Mouse (Mus musculus): ENCODE data around the gene Sult1a1. TPM values are rescaled to one million over a fixed set of nuclear protein-coding genes. Genes with fewer than 3 reads are reported as not detected.

Gene Sult1a1
- polyA plus RNA-seq (2016; fragmentation: Nextera tagmentation; extraction: Ambion mirVana) = 0.42 and 0.54 TPM in 2 replicates

DNA sequence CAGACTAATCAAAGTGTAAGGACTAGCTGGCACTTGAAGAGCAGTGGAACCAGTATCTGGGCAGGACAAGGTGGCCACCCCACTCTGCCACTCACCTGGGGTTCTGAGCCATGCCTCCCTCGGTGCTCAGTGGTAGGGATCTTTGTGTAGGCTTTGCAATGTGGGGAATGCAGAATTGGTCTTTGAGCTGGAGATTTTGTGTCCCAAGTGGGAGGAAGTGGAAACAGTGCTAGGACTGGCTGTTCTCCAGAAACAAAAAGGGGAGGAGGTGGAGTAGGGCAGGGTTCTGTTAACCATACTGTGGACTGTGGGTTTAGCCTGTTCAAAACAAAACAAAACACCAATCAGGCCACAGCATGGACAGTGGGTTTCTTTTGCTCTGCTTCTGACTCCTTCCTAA lies at the start of gene Sult1a1:
Gene Sult1a1, minus strand, starts transcription at position 226 of the 400 bp plus-strand sequence.
- no peaks in the 10 kb centered on the region for H3K9me3 ChIP-seq
- ATAC-seq (ENCODE audit: low FRiP score) = no peak
- H3K36me3 ChIP-seq (replicated peaks) = peaks cover 27% of the 10 kb centered on the region
- no peak within 1 kb of the TSS for H3K27ac ChIP-seq
- WGBS = 79% methylated on average over 1 of the region's 1 CpGs
- no peak within 1 kb of the TSS for H3K4me3 ChIP-seq (replicated peaks)
- no peak within 1 kb of the TSS for H3K9ac ChIP-seq
- no peaks in the 10 kb centered on the region for H3K4me1 ChIP-seq
- H3K27me3 ChIP-seq = no peaks in the 10 kb centered on the region
- H3K4me2 ChIP-seq = no peak within 1 kb of the TSS

DNA sequence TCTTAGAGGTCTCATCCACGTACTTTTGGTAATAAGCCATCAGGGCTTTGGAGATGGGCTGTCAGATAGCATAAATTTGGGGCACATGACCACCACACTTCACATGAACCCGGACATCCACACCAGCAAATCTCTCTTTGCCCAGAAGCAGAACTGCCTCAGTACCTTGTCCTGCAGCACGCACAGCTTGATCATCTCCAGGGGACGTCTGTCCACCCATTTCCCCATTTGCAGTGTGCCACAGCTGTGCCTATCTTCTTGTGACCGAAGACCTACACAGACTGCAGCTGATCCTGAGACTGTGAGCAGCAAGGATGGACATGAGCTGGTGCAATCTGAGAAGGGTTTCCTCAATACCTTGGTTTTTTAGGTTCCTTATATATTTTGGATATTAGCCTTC lies 49.4 kb upstream of the Sult1a1 start:
- H3K4me3 ChIP-seq (replicated peaks) = no peak overlapping the region
- H3K36me3 ChIP-seq (replicated peaks) = no peaks in the 10 kb centered on the region
- H3K4me2 ChIP-seq = no peak overlapping the region
- no peaks in the 10 kb centered on the region for H3K27me3 ChIP-seq
- WGBS = 80% methylated on average over 5 of the region's 5 CpGs
- H3K9ac ChIP-seq = no peak overlapping the region
- H3K4me1 ChIP-seq = no peaks in the 10 kb centered on the region
- H3K27ac ChIP-seq = no peak overlapping the region
- ATAC-seq (ENCODE audit: low FRiP score) = no peak
- H3K9me3 ChIP-seq = peaks cover 6% of the 10 kb centered on the region; the same call in 1 of the 2 replicates

DNA sequence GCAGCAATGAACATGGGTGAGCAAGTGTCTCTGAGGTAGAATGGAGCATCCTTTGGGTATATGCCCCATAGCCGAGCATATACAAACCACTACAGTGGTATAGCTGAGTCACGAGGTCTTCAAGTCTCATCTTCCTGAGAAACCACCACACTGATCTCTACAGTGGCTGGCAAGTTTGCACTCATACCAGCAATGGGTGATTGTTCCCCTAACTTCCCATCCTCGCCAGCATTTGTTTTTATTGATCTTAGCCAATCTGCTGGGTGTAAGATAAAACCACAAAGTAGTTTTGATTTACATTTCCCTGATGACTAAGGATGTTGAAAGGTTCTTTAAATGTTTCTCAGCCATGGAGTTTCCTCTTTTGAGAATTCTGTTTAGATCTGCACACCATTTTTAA lies 48.8 kb upstream of the Sult1a1 start:
- H3K4me1 ChIP-seq = no peaks in the 10 kb centered on the region
- no peak overlapping the region for H3K27ac ChIP-seq
- H3K9me3 ChIP-seq = peaks cover 6% of the 10 kb centered on the region; the same call in 1 of the 2 replicates
- 82% methylated on average over 3 of the region's 3 CpGs for WGBS
- H3K9ac ChIP-seq = no peak overlapping the region
- no peak for ATAC-seq (ENCODE audit: low FRiP score)
- H3K4me2 ChIP-seq = no peak overlapping the region
- H3K36me3 ChIP-seq (replicated peaks) = no peaks in the 10 kb centered on the region
- no peak overlapping the region for H3K4me3 ChIP-seq (replicated peaks)
- no peaks in the 10 kb centered on the region for H3K27me3 ChIP-seq

DNA sequence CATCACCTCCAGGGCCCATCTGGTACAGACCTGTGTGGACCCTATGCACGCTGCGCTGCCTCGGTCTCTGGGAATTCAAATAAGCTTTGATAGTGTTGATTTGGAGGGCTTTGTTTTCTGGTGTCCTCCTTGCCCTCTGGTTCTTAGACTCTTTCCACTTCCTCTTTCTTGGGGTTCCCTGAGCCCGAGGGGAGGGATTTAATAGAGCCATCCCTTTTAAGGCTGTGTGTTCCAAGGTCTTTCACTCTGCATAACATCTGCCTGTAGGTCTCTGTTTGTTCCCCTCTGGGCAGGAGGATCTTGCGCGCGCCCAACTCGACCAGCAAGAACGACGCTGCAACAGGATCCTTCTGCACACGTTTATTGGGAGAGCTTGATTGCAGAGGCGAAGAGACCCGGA lies 45.4 kb upstream of the Sult1a1 start:
- WGBS = 91% methylated on average over 13 of the region's 13 CpGs
- H3K4me1 ChIP-seq = no peaks in the 10 kb centered on the region
- H3K9me3 ChIP-seq = peaks cover 6% of the 10 kb centered on the region; the same call in 1 of the 2 replicates
- no peak overlapping the region for H3K4me3 ChIP-seq (replicated peaks)
- no peak for ATAC-seq (ENCODE audit: low FRiP score)
- no peaks in the 10 kb centered on the region for H3K36me3 ChIP-seq (replicated peaks)
- H3K27me3 ChIP-seq = no peaks in the 10 kb centered on the region
- no peak overlapping the region for H3K9ac ChIP-seq
- no peak overlapping the region for H3K4me2 ChIP-seq
- H3K27ac ChIP-seq = no peak overlapping the region

DNA sequence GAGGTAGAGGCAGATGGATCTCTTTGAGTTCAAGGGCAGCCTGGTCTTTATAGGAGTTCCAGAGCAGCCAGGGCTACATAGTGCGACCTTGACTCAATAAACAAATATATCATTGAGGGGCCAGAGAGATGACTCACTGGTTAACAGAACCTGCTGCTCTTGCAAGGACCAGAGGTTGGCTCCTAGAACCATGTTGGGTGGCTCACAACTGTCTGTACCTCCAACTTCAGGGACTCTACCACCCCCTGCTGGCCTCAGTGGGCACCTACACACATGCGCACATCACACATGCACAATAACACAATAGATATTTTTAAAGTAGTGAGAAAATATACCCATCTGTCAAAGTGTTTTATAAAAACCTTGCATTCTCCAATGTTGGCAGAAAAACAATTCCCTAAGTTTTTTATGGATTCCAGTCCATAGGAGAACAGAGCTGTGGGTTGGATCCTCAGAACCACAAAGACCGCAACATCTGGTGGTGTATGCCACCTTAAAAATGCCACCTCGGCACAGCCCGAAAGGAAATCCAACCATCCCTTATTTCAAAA lies 42.6 kb upstream of the Sult1a1 start:
- Histone ChIP-seq H3K27me3 (no peaks in the 10 kb centered on the region), H3K4me1 (no peaks in the 10 kb centered on the region), H3K4me2 (no peak overlapping the region), H3K4me3 (replicated peaks) (no peak overlapping the region), H3K27ac (no peak overlapping the region), H3K36me3 (replicated peaks) (no peaks in the 10 kb centered on the region), H3K9me3 (peaks cover 6% of the 10 kb centered on the region; the same call in 1 of the 2 replicates), H3K9ac (no peak overlapping the region)
- ATAC-seq (ENCODE audit: low FRiP score) = no peak
- WGBS = 95% methylated on average over 5 of the region's 5 CpGs

DNA sequence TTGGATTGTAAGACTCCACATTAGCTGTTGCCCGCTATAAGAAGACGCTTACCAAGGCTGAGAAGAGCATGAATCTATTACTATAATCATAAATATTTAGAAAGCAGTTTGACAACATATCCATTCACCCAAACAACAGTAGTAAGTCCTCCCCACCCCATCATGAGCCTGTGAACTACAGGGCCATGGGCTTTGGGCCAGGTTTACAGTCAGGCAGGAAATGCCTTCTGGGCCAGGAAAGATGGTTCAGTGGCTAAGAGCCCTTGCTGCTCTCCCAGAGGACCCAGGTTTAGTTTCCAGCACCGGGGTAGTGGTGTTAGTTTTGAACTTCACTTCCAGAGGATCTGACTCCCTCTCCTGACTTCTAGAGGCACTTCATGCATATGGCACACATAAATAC lies 41.3 kb upstream of the Sult1a1 start:
- Histone ChIP-seq H3K36me3 (replicated peaks) (no peaks in the 10 kb centered on the region), H3K9ac (no peak overlapping the region), H3K4me3 (replicated peaks) (no peak overlapping the region), H3K27ac (no peak overlapping the region), H3K4me2 (no peak overlapping the region), H3K9me3 (peaks cover 6% of the 10 kb centered on the region; the same call in 1 of the 2 replicates), H3K27me3 (no peaks in the 10 kb centered on the region), H3K4me1 (no peaks in the 10 kb centered on the region)
- no peak for ATAC-seq (ENCODE audit: low FRiP score)
- WGBS = 89% methylated on average over 3 of the region's 3 CpGs

DNA sequence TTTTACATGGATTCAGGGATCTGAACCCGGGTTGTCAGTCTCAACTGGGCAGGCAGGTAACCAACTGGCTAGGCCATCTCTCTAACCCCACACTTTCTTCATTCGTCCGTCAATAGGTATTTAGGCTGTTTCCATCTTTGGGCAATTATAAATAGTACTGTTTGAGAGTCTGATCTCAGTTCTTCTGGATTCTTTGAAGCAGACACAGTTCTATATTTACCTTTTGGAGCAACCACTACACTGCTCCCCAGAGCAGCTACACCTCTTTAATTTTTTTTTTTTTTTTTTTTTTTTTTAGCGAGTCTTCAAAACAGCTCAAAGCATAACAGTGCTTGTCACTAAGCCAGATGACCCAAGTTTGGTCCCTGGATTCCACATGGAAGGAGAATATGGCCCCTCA lies 39.4 kb upstream of the Sult1a1 start:
- no peak overlapping the region for H3K4me3 ChIP-seq (replicated peaks)
- no peak overlapping the region for H3K9ac ChIP-seq
- no peaks in the 10 kb centered on the region for H3K36me3 ChIP-seq (replicated peaks)
- H3K4me2 ChIP-seq = no peak overlapping the region
- no peaks in the 10 kb centered on the region for H3K4me1 ChIP-seq
- H3K9me3 ChIP-seq = no peaks in the 10 kb centered on the region
- WGBS = 79% methylated on average over 4 of the region's 4 CpGs
- no peak for ATAC-seq (ENCODE audit: low FRiP score)
- no peak overlapping the region for H3K27ac ChIP-seq
- no peaks in the 10 kb centered on the region for H3K27me3 ChIP-seq

DNA sequence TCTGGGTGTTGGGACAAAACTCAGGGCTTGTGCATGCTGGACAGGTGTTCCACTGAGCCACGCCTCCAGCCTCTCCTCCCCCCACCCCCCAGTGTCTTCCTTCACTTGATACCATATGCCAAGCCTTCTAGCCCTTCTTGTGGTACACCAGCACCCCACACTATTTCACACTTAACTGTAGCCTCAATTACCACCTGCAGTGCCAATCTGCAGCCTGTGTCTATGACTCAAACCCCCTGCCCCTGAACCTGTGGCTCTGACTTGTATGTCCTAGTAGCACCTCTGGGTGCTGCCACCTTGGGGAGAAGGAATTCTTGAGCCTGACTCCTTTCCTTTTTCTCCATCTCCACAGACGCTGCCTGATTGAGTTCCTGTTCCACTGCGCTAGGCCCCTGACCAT lies 35.7 kb upstream of the Sult1a1 start:
- H3K27ac ChIP-seq = no peak overlapping the region
- 91% methylated on average over 3 of the region's 3 CpGs for WGBS

DNA sequence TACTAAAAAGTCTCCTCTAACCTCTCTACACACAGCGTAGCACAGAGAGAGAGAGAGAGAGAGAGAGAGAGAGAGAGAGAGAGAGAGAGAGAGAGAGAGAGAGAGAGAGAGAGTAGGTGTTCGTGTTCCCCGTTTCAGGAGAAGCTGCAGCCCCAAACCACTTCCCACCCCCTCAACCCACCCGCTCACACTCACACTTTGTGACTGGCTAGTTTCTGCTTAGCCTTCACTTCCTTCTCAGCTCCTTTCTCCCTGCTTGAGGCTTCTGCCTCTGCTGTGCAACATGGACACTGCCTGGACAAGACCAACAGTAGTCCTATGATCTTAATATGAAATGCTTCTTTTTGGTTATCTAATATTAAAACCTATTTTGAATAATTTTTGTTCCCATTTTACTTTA lies 34.0 kb upstream of the Sult1a1 start:
- no peaks in the 10 kb centered on the region for H3K36me3 ChIP-seq (replicated peaks)
- peaks cover 6% of the 10 kb centered on the region; the same call in 1 of the 2 replicates for H3K9me3 ChIP-seq
- WGBS = 75% methylated on average over 4 of the region's 4 CpGs
- no peak overlapping the region for H3K9ac ChIP-seq
- no peak overlapping the region for H3K4me3 ChIP-seq (replicated peaks)
- peaks cover 20% of the 10 kb centered on the region for H3K27me3 ChIP-seq
- no peak for ATAC-seq (ENCODE audit: low FRiP score)
- no peaks in the 10 kb centered on the region for H3K4me1 ChIP-seq
- no peak overlapping the region for H3K27ac ChIP-seq
- H3K4me2 ChIP-seq = no peak overlapping the region

More for the DNA sequence above, 35.7 kb upstream of the Sult1a1 start:
- no peak for ATAC-seq (ENCODE audit: low FRiP score)
- H3K4me2 ChIP-seq = no peak overlapping the region
- no peak overlapping the region for H3K9ac ChIP-seq
- no peak overlapping the region for H3K4me3 ChIP-seq (replicated peaks)
- H3K4me1 ChIP-seq = no peaks in the 10 kb centered on the region
- H3K27me3 ChIP-seq = peaks cover 9% of the 10 kb centered on the region; the same call in 1 of the 2 replicates
- no peaks in the 10 kb centered on the region for H3K36me3 ChIP-seq (replicated peaks)
- peaks cover 6% of the 10 kb centered on the region; the same call in 1 of the 2 replicates for H3K9me3 ChIP-seq

DNA sequence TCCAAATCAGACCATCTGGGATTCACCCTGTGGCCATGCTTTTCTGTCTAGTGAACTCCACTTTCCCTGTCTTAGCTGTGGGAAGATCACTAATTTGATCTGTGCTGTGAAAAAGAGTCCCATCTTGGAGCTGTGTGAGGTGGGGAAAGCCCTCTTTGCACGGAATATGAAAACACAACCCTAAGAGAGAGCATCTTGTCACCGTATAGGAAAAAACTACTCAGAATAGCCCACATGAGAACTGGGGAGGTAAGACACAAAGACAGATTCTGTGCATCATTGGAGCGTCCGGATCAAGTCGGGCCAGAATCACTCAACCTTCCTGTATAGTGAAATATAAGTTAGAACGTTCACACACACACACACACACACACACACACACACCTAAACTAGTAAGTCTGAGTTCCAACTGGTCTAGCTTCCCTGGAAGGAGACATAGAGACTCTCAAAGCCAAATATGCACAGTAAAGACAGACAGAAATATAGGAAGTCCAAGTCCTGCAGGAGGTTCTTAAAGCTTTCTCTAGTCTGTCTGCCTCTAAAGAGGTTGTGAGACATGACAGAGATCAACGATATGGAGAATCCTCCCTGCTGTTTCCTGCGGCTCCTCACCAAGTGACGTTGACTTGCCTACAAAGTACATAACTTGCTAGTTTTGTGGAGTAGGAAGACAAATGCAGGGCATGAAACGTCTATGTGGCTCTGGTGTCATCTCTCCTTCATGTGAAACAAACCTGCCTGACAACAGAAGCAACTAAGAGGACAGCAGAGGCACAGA lies 32.1 kb upstream of the Sult1a1 start:
- Histone ChIP-seq H3K27ac (no peak overlapping the region), H3K4me2 (no peak overlapping the region), H3K9ac (no peak overlapping the region), H3K27me3 (peaks cover 26% of the 10 kb centered on the region), H3K9me3 (peaks cover 6% of the 10 kb centered on the region; the same call in 1 of the 2 replicates), H3K4me1 (peaks cover 16% of the 10 kb centered on the region), H3K4me3 (replicated peaks) (no peak overlapping the region), H3K36me3 (replicated peaks) (no peaks in the 10 kb centered on the region)
- no peak for ATAC-seq (ENCODE audit: low FRiP score)
- WGBS = 84% methylated on average over 10 of the region's 10 CpGs

DNA sequence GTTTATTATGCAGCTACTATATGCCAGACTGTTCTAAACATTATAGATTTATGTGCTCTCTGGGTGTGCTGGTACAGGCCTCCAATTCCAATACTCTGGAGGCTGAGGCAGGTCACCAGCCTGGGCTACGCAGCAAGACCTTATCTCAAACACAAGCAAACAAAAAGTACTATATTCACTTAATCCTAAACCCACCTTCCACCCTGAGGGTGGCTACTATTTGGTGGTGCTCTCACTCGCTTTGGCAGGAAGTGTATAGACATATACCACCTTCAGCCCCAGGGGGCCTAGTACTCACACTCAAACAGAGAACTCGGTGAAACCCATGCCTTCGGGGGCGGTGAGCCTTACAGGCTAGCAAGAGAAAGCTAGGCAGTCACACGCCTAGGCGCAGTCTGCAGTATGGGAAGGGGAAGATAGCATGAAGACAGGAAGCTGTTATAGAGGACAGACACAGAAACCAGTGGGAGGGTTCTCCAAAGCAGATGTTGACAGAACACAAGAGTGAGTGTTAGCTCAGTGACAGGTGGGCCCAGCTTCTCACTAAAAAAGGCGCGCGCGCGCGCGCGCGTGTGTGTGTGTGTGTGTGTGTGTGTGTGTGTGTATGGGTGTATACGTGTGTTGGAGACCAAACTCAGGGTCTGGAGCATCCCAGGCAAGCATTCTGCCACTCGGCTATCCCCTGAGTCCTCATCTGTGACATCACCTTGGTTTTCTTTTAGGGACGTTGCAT lies 31.4 kb upstream of the Sult1a1 start, which contains the start of gene Coro1a:
Gene Coro1a, minus strand, starts transcription at position 346 of the 733 bp plus-strand sequence.
- Histone ChIP-seq H3K4me2 (no peak within 1 kb of the TSS), H3K4me1 (peaks cover 24% of the 10 kb centered on the region), H3K27ac (no peak within 1 kb of the TSS), H3K9ac (no peak within 1 kb of the TSS), H3K27me3 (peaks cover 33% of the 10 kb centered on the region), H3K4me3 (replicated peaks) (no peak within 1 kb of the TSS), H3K9me3 (peaks cover 6% of the 10 kb centered on the region; the same call in 1 of the 2 replicates), H3K36me3 (replicated peaks) (no peaks in the 10 kb centered on the region)
- ATAC-seq (ENCODE audit: low FRiP score) = no peak
- 92% methylated on average over 19 of the region's 19 CpGs for WGBS

All from forebrain, embryonic 12.5 days (tissue).